Mouse (Mus musculus) left cerebral cortex, adult 2 months (tissue): Measurements from ENCODE around the gene Slitrk3. TPM values are rescaled to one million over a fixed set of nuclear protein-coding genes. Genes with fewer than 3 reads are reported as not detected.

Experiments used
- DNase-seq, 2 experiments: peaks; one replicate each; pipeline ENCODE4 v3.0.0; 2021 to 2022; ENCODE audit warnings: low spot score in 2 of 2, mixed read lengths in 1 of 2; ENCODE audit errors: extremely low spot score in 1 of 2
- H3K27ac ChIP-seq: fragments of 200-600 bp; 2 replicates; pipeline ENCODE4 v1.8.1; 2022
- H3K4me3 ChIP-seq: fragments of 200-600 bp; 2 replicates; pipeline ENCODE4 v1.8.1; 2022
- CTCF ChIP-seq: fragments of 200-600 bp; IDR thresholded peaks from 2 replicates; pipeline ENCODE4 v1.8.1; 2022; ENCODE audit warnings: antibody characterized with exemption, mild to moderate bottlenecking, moderate library complexity
- intact Hi-C: fragments of 180-260 bp; cut with DNase I; formaldehyde crosslinking; loops from one replicate; pipeline ENCODE4 v1.15.1; 2025
- total RNA-seq, 2 experiments: library from RNA; stranded (reverse); gene quantifications; 2 replicates each; pipeline ENCODE4 v1.2.3; 2021

Slitrk3 gene
- total RNA-seq, 2 experiments from 2014 or later = 61.5 to 70.5 TPM

GRCm38 (mm10) chr3:73042256-73042655 is 15.3 kb downstream of the Slitrk3 start:
- no peak for DNase-seq
- no peak overlapping the region for H3K4me3 ChIP-seq
- intact Hi-C loops = loop anchor here (10.0 kb wide), 1 partner anchor 1947 kb away; no protein-coding TSS in a partner anchor
- no peak overlapping the region for H3K27ac ChIP-seq
- no peak for TF ChIP-seq CTCF

- intact Hi-C loops = no loop called here
- DNase-seq = no peak
- no peak for TF ChIP-seq CTCF
- Histone ChIP-seq H3K27ac (no peak overlapping the region), H3K4me3 (no peak overlapping the region)
These were observed 51.6 kb downstream of the Slitrk3 start for GRCm38 (mm10) chr3:73006045-73006444.

- intact Hi-C loops = no loop called here
- TF ChIP-seq CTCF = no peak
- no peak for DNase-seq
- Histone ChIP-seq H3K4me3 (no peak overlapping the region), H3K27ac (no peak overlapping the region)
These were observed 54.5 kb downstream of the Slitrk3 start for GRCm38 (mm10) chr3:73002933-73003696.

- TF ChIP-seq CTCF = no peak
- no peak overlapping the region for H3K4me3 ChIP-seq
- no peak overlapping the region for H3K27ac ChIP-seq
- no peak for DNase-seq
- intact Hi-C loops = no loop called here
These were observed 60.1 kb downstream of the Slitrk3 start for GRCm38 (mm10) chr3:72997517-72997916.

Other genes starting within 250 kb of the Slitrk3 start
- gene Sis, start 89.9 kb downstream of the Slitrk3 start, total RNA-seq = under 1 TPM in 1 of 2 experiments, not detected in 1; 0.07 TPM